Mouse (Mus musculus) heart, adult 9 months (tissue): ENCODE results near the gene Slit3.

Source experiments
- DNase-seq, 2 experiments: peaks; one replicate each; pipeline ENCODE4 v3.0.0; 2022; ENCODE audit warnings: low spot score in 2 of 2

The Slit3 gene

DNA sequence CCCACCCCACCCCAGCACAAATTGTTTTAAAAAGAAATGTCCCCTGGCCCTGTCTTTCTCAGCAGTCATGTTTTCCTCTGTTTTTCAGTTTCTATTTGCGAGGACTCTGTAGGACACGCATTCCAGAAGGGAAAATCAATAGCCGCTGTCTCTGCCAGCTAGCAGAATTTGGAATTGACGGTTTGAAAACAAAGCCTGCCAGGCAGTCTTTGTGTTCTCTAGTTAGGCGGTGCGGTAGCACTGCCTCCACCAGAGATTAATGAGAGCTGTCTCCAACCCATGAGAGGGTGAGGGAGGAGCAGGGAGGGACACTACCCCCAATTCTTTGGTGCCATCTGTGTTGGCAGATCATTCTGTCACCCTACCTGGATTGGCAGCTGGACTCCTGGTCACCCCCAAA lies 392.3 kb downstream of the Slit3 start:
- DNase-seq: no peak

DNA sequence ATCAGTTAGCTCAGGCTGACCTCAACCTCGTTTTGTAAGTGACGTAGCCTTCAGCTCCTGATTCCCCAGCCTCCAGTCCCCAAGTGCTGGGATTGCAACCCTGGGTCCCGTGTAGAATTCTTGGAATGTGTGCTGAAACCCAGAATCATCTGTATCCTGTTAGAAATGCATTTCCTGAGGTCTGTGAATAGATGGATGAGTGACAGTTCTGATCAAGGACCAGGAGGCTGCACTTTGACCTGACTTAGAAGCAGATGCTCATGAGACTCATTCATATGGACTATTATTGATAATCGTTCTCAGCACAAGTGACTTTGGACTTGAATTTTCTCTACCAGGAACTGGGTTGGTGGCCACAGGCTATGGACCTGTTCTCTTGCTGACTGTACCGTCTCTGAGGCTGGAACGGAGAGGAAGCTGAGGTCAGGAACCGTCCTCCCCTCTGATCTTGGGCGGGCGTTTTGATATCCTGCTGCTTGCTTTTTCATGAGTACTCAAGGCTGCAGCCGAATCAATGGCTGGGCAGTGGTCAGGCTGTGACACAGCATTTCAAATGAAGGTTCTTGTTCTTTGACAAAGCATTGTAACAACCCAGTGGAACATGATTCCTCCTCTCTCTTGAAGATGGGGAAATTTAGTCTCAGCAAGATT lies 401.9 kb downstream of the Slit3 start:
- no peak for DNase-seq

DNA sequence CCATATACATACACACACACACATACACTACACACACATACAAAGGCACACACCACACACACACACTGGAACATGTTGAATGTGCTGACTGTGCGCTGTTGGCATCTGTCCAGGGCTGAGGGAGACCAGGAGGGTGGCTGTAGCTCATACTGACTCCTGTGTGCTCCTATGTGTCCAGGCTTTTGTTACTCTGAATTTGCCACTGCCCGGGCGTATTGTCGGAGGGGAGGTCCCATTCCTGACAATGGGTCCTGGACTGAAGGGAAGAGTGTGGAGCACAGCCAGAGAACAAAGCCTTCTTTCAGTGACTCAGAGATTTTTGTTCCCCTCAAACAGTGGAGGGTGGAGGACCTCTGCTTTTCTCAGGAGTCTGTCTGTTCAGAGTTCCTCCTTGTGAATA lies 402.7 kb downstream of the Slit3 start:
- no peak for DNase-seq

- DNase-seq: no peak
These were observed 405.3 kb downstream of the Slit3 start for GRCm38 (mm10) chr11:35526219-35526762.

GRCm38 (mm10) chr11:35527816-35528462 lies 406.9 kb downstream of the Slit3 start:
- no peak for DNase-seq

- DNase-seq: no peak
These were observed 414.0 kb downstream of the Slit3 start for GRCm38 (mm10) chr11:35535027-35535426.

DNA sequence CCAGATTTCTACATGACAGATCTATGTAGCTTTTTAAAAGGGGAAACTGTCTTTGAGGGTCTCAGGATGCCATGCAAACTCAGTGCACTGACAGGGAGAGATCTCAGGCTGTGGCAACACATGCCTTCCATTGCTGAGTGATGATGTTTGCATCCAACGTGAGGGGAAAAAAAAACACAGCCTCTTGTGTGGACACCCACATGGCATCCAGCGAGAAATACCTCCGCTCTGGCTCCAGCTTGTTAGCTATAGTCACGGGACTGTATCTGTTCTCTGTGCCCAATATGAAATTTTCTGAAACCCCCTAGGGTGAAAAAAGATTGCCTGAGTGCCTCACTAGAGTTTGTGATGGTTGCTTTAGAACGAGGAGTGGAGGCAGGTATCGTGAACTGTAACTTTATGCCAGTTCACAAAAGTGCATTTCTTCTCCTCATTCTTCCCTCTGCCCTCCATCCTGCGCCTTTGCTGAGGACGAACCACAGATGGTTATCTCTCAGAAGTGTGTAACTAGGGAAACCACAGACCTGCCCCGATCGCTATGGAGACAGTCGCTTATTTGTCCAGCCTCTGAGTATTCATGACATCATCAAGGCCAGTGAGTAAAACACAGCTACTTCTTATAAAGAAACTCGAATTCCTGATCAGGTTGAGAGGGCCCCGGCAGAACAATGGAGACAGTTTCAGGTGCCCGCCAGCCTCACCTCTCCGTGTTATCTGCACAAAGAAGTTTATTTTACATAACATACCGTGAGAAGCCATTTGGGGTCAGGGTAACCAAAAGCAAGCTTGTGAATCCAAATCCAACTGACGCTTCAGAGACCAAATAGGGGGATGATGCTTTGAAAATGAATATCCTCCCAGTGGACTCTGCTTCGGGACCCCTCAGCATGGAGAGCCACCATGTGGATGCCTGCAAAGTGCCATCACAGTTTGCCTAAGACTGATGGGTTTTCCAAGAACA lies 416.4 kb downstream of the Slit3 start:
- no peak for DNase-seq

- DNase-seq: no peak
These were observed 421.7 kb downstream of the Slit3 start for GRCm38 (mm10) chr11:35542731-35543130.

GRCm38 (mm10) chr11:35544112-35545064 lies 423.4 kb downstream of the Slit3 start:
- no peak for DNase-seq

GRCm38 (mm10) chr11:35546081-35546822 lies 425.2 kb downstream of the Slit3 start:
- DNase-seq: no peak

GRCm38 (mm10) chr11:35550036-35550435 lies 429.0 kb downstream of the Slit3 start:
- DNase-seq: no peak

DNA sequence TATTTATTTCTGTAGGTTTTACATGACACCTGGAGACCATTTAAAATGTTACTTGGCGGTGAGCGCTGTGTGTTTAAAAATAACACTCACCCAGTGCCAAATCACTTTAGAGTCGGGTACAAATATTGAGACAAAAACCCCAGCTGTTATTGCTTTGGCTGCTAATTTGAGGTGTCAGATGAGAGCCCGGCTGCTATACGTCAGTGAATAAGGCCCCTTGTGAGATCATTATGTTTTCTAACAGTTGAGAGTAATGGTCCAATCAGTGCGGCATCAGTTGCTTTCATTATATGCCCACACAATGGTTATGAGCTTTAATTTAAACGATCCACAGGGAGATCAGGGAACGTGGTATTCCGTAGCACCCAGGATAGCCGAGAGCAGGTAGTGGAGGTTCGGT lies 435.2 kb downstream of the Slit3 start:
- no peak for DNase-seq

DNA sequence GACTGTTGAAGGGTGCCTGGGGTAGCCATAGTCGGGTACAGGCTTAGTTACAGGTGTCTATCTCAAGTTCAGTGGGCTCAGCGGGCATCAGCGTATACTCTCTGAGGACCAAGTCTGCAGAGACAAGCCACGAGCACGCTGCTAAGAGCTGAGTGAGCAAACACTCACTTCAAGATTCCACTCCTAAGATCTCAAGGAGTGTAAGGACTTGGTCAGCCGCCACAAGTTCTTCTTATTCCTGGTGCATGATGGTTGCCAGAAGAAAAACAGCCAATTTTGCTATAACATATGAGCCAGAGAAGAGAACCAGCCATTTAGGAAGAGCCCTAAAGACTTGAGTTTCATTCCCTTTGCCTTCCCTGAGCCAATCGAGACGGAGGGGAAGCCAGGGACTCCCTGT lies 436.5 kb downstream of the Slit3 start:
- DNase-seq: no peak

DNA sequence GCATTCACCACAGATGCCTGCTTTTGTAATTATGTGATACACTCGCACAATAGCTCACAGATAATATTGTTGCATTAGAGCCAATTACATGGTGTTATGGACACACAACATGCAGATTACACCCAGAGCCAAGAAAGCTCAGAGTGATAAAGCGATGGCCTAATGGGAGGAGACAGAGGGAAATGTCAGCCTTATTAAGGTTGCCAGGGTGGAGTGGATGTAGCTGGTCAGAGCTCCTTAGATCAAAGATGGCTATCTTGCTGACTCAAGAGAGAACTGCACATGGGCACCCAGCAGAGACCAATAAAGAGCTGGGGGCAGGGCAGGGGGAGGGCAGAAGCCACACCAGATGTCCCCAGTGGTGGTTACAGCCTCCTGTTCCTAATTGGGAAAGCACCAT lies 437.3 kb downstream of the Slit3 start:
- no peak for DNase-seq

DNA sequence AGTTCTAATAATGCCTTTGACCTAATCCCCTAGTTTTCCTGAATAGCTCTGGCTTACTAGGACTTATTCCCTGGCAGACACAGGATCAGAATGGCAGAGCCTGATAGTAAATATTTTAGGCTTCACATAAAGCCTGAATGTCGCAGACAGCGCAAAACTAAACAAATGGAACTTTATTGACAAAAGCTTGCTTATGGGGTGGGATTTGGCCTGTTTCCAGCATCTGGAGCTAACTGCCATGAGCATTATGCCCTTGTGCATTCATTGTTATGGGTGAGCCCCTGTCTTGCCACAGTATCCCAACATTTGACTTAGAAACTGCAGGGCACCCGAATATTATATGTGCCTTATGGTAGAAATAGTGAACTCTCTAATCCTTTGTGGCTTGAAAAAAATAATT lies 438.4 kb downstream of the Slit3 start:
- DNase-seq: no peak

GRCm38 (mm10) chr11:35561760-35562159 lies 440.7 kb downstream of the Slit3 start:
- DNase-seq: no peak

DNA sequence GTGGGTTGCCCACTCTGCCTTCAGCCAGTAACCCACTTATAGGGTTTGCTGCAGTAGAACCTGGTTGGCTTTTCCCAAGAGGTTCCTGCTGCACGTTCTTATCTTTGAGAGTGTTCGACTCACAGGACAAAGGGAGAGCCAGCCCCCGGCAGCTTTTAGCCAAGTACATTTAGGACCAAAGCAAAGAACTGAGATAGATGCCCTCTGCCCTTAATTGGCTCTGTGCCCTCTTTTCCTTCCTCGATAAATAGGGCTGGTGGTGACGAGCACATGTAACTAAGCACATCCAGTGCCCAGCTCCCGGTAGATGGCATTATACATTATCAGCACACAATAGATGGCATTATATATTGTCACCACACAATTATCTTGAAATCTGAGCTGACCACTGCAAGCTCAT lies 444.3 kb downstream of the Slit3 start:
- peak; percentile 28 to 36 for DNase-seq

DNA sequence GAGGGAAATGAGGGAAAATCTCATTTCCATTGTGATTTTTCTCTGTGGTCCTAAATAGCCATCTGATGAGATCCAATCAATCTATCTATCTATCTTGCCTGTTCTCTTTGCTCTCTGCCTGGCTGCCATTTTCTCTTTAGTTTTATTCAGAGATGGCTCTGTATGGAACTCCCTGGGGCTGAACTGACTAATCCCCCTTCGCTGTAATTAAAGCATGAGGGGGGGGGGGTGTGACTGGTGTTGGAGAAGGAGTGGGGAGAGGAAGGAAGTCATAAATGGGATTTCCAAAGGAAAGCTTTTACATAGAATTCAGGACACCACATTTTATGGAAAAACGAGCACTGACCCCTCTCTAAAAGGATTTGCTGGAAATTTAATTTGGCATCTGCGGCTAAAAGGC lies 445.7 kb downstream of the Slit3 start:
- DNase-seq: no peak

- DNase-seq: no peak
These were observed 448.3 kb downstream of the Slit3 start for GRCm38 (mm10) chr11:35569126-35569916.

- DNase-seq: no peak
These were observed 448.9 kb downstream of the Slit3 start for GRCm38 (mm10) chr11:35569957-35570356.
